Comparison of ENCODE assay signal across 20 mouse cellular contexts in the genomic region with DNA sequence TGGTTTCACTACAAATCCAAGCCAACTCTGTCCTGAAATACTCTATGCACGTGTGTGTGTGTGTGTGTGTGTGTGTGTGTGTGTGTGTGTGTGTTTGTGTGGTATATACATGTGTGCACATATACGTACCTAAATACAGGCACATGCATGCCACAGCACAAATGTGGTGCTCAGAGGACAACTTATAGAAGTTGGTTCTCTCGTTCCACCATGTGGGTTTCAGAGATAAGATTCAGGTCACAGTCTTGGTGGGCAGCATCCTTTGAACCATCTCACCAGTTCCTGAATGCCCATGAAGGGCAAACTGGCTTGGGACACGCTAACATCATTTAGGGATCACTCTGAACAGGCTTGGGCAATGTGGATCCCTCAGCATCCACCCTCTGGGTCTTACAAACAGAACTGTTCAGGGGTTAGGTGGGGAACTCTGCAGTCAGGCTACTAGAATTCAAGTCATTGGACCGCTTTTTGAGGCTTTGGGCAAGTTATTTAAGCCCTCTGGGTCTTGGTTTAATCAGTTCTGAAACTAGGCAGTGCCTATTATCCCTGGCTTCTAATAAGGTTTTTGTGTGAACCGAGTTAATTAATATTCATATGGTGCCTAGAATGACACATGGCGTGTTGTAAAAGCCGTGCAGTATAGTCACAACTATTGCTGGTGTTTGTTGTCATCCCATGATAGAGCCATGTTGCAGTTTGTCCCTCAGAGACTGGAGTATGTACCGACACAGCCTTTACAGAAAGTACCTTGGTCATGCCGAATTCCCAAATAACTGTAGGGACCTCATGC. TPM values are rescaled to one million over a fixed set of nuclear protein-coding genes. Genes with fewer than 3 reads are reported as not detected.
DNase-seq lines count a peak whose midpoint lies in the region; ATAC-seq and TF ChIP-seq lines count a peak whose summit lies in the region.
"Had no signal": no experiment of that assay in that cellular context is flagged by ENCODE, and none has a peak within 500 bp of the region (broad histone marks: within the 10 kb centered on the region; RNA-seq: fewer than 3 reads in every experiment).

No protein-coding gene starts in this region.

- H3K9ac ChIP-seq in forebrain, embryonic 16.5 days (replicated peaks; ENCODE audit: low read depth, low read length) = no peak overlapping the region
- H3K9ac ChIP-seq: lung, embryonic 14.5 days; stomach, embryonic 15.5 days had no signal

- no peaks in the 10 kb centered on the region for H3K36me3 ChIP-seq in forebrain, embryonic 16.5 days (ENCODE audit: control insufficient read depth, insufficient read depth)
- H3K36me3 ChIP-seq: stomach, embryonic 15.5 days had no signal

- no peak for DNase-seq in layer of hippocampus, adult 2 months (ENCODE audit: low spot score in 2 of 2)
- no peak for DNase-seq in layer of hippocampus, adult 9-11 months
- no peak for DNase-seq in MN1 (ENCODE audit: low spot score)
- DNase-seq in right cerebral cortex, adult 18-20 months = no peak
- DNase-seq in T-cell, adult 2 months (ENCODE audit: low spot score) = no peak
- DNase-seq: adrenal gland, postnatal 14 days; cerebellum, adult 9-11 months; heart, postnatal 10 days; kidney, postnatal 10 days; left cerebral cortex, postnatal 4 days; lung, embryonic 14.5 days; spleen, adult 18-20 months; thymus, postnatal 25 days had no signal

- ATAC-seq in erythroid progenitor cell, adult 5-6 weeks (replicated peaks; ENCODE audit: low FRiP score, poor library complexity, severe bottlenecking) = 0 out of 2 replicates have a peak, but pooled peaks have one; percentile 33
- peak; percentile 83 for ATAC-seq in forebrain, embryonic 16.5 days
- ATAC-seq in megakaryocyte progenitor cell, adult 5-6 weeks (replicated peaks; ENCODE audit: poor library complexity) = 0 out of 2 replicates have a peak, but pooled peaks have one; percentile 27
- ATAC-seq: intestine, postnatal 0 days had no signal

- H3K27ac ChIP-seq in layer of hippocampus, adult 2 months = no peak overlapping the region
- H3K27ac ChIP-seq in forebrain, embryonic 16.5 days (ENCODE audit: low read length) = peak overlapping the region; percentile 70
- H3K27ac ChIP-seq: macrophage; stomach, embryonic 15.5 days had no signal

- WGBS in forebrain, embryonic 16.5 days = 42% methylated on average over 10 of the region's 10 CpGs

- peak overlapping the region; percentile 59 for H3K4me2 ChIP-seq in forebrain, embryonic 16.5 days (ENCODE audit: low read length)
- H3K4me2 ChIP-seq: lung, embryonic 14.5 days; stomach, embryonic 15.5 days had no signal

- peak overlapping the region; percentile 0; the same call in 1 of the 2 replicates for H3K4me3 ChIP-seq in layer of hippocampus, adult 2 months
- H3K4me3 ChIP-seq in forebrain, embryonic 16.5 days (replicated peaks; ENCODE audit: low read length) = peak overlapping the region; percentile 36
- H3K4me3 ChIP-seq: stomach, embryonic 15.5 days had no signal

- no peaks in the 10 kb centered on the region for H3K27me3 ChIP-seq in forebrain, embryonic 16.5 days (replicated peaks; ENCODE audit: control insufficient read depth, insufficient read depth, low read length)
- H3K27me3 ChIP-seq: stomach, embryonic 15.5 days had no signal

- H3K4me1 ChIP-seq in forebrain, embryonic 16.5 days (replicated peaks; ENCODE audit: control insufficient read depth, insufficient read depth, low read length) = peaks cover 21% of the 10 kb centered on the region
- H3K4me1 ChIP-seq: stomach, embryonic 15.5 days had no signal

- no peak for TF ChIP-seq CTCF in layer of hippocampus, adult 2 months (conservative IDR thresholded peaks at IDR 0.05)

- H3K9me3 ChIP-seq in forebrain, embryonic 16.5 days (ENCODE audit: control insufficient read depth, low read length) = no peaks in the 10 kb centered on the region
- H3K9me3 ChIP-seq: stomach, embryonic 15.5 days had no signal

RNA-seq across cellular contexts. Expression of a gene that starts 59.4 kb away (rescaled TPM):
- 1 to 10 TPM; 5.5 to 7.8 TPM for total RNA-seq in layer of hippocampus, adult 2 months (2021)
- total RNA-seq in erythroid progenitor cell, adult 5-6 weeks (2015; ENCODE audit: low replicate concordance) = 16.6 and 18.0 TPM in 2 replicates
- 10.0 and 18.5 TPM in 2 replicates for total RNA-seq in erythroid progenitor cell, adult 5-6 weeks (2017; ENCODE audit: low replicate concordance)
- polyA plus RNA-seq in forebrain, embryonic 16.5 days (2015; fragmentation: Nextera tagmentation; extraction: Ambion mirVana) = 1.0 and 1.6 TPM in 2 replicates
- 1.2 TPM in 2 replicates for total RNA-seq in megakaryocyte progenitor cell, adult 5-6 weeks (2015)
- total RNA-seq in megakaryocyte progenitor cell, adult 5-6 weeks (2017) = 0.74 and 1.1 TPM in 2 replicates
- total RNA-seq: MEL had no signal

Comparison
In these comparisons a context has a peak if more than half of its experiments do, and no peak if none do; other contexts are left out.
1. ATAC-seq: peak in every context shown above with its lines; median percentile 83 in forebrain, embryonic 16.5 days; 33 in erythroid progenitor cell, adult 5-6 weeks; 27 in megakaryocyte progenitor cell, adult 5-6 weeks.